Mouse (Mus musculus): ENCODE data around the gene Smyd3.
A peak's percentile ranks its signal among the peaks of the same experiment; 100 is the strongest.

Gene Smyd3

GRCm38 (mm10) chr1:179516941-179517712, 714 bp downstream of the Smyd3 start:
- DNase-seq = peak; percentile 7

GRCm38 (mm10) chr1:179511895-179512294, 5.9 kb downstream of the Smyd3 start:
- DNase-seq = no peak

- DNase-seq = no peak
Measured at GRCm38 (mm10) chr1:179510546-179511340, 7.1 kb downstream of the Smyd3 start.

- peak; percentile 49 for DNase-seq
Measured at GRCm38 (mm10) chr1:179506530-179507315, 11.1 kb downstream of the Smyd3 start.

- peak; percentile 21 for DNase-seq
Measured at GRCm38 (mm10) chr1:179502565-179502964, 15.3 kb downstream of the Smyd3 start.

GRCm38 (mm10) chr1:179499257-179499656, 18.6 kb downstream of the Smyd3 start:
- DNase-seq = no peak

GRCm38 (mm10) chr1:179492908-179493307, 24.9 kb downstream of the Smyd3 start:
- DNase-seq = no peak

- DNase-seq = no peak
Measured at GRCm38 (mm10) chr1:179488520-179488919, 29.3 kb downstream of the Smyd3 start.

- no peak for DNase-seq
Measured at GRCm38 (mm10) chr1:179487990-179488389, 29.9 kb downstream of the Smyd3 start.

GRCm38 (mm10) chr1:179487238-179487637, 30.6 kb downstream of the Smyd3 start:
- DNase-seq = no peak

GRCm38 (mm10) chr1:179485784-179486540, 31.9 kb downstream of the Smyd3 start:
- DNase-seq = no peak

- DNase-seq = no peak
Measured at GRCm38 (mm10) chr1:179480862-179481261, 37.0 kb downstream of the Smyd3 start.

- peak; percentile 65 for DNase-seq
Measured at GRCm38 (mm10) chr1:179477157-179477902, 40.5 kb downstream of the Smyd3 start.

GRCm38 (mm10) chr1:179476461-179477156, 41.2 kb downstream of the Smyd3 start:
- no peak for DNase-seq

- no peak for DNase-seq
Measured at GRCm38 (mm10) chr1:179474776-179475175, 43.1 kb downstream of the Smyd3 start.

- no peak for DNase-seq
Measured at GRCm38 (mm10) chr1:179473920-179474643, 43.8 kb downstream of the Smyd3 start.

GRCm38 (mm10) chr1:179467970-179468369, 49.9 kb downstream of the Smyd3 start:
- no peak for DNase-seq

- DNase-seq = no peak
Measured at GRCm38 (mm10) chr1:179462376-179462775, 55.5 kb downstream of the Smyd3 start.

- DNase-seq = no peak
Measured at GRCm38 (mm10) chr1:179461019-179461814, 56.6 kb downstream of the Smyd3 start.

- peak; percentile 7 for DNase-seq
Measured at GRCm38 (mm10) chr1:179458987-179459368, 58.9 kb downstream of the Smyd3 start.

Data from lung, postnatal 14 days (tissue).